Mouse (Mus musculus): ENCODE data around the gene Mpp6.
A peak's percentile ranks its signal among the peaks of the same experiment; 100 is the strongest.

Mpp6 gene

DNA sequence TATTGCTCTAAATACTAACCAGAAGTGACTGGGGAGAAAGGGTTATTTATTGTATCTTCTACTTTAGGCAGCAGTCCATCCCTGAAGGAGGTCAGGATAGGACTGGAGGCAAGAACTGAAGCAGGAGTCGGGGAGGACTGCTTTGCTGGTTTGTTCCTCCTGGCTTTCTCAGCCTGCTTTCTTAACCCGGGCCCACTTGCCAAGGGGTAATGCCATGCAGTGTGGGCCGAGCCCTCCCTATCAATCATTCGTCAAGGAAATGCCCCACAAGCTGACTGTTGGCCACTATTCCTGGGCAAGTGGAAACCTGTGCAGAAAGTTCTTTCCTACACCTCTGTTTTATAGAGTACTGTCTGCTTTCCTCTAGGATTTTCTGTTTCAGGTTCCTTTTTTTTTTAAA, 39.3 kb downstream of the Mpp6 start:
- DNase-seq (ENCODE audit: low read depth, low spot score): no peak

- no peak for DNase-seq (ENCODE audit: low read depth, low spot score)
Measured at GRCm38 (mm10) chr6:50159842-50160241, 49.8 kb downstream of the Mpp6 start.

- DNase-seq (ENCODE audit: low read depth, low spot score): no peak
Measured at GRCm38 (mm10) chr6:50163013-50163412, 53.0 kb downstream of the Mpp6 start.

GRCm38 (mm10) chr6:50168821-50169220, 58.8 kb downstream of the Mpp6 start:
- DNase-seq (ENCODE audit: low read depth, low spot score): peak; percentile 84

- no peak for DNase-seq (ENCODE audit: low read depth, low spot score)
Measured at GRCm38 (mm10) chr6:50169771-50170170, 59.7 kb downstream of the Mpp6 start.

GRCm38 (mm10) chr6:50175736-50176135, 65.7 kb downstream of the Mpp6 start:
- DNase-seq (ENCODE audit: low read depth, low spot score): no peak

DNA sequence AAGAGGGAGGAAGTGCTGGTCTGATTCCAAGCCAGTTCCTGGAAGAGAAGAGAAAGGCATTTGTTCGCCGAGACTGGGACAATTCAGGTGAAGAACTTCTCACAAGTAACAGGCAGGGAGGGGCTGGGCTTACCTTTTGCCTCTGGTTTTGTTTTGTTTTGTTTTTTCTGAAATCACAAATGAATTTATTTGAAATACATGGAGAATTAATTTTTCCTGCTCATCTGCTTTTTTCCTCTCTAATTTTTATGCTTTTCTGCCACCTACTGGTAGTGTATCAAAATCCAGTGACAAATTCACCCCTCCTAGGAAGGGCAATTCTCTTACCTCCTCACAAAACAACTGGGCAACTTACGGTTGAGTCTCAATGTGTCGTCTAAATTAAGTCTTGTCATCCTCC, 70.1 kb downstream of the Mpp6 start:
- no peak for DNase-seq (ENCODE audit: low read depth, low spot score)

GRCm38 (mm10) chr6:50187955-50188354, 77.9 kb downstream of the Mpp6 start:
- no peak for DNase-seq (ENCODE audit: low read depth, low spot score)

- no peak for DNase-seq (ENCODE audit: low read depth, low spot score)
Measured at GRCm38 (mm10) chr6:50189376-50189775, 79.3 kb downstream of the Mpp6 start.

GRCm38 (mm10) chr6:50191605-50192004, 81.6 kb downstream of the Mpp6 start:
- no peak for DNase-seq (ENCODE audit: low read depth, low spot score)

DNA sequence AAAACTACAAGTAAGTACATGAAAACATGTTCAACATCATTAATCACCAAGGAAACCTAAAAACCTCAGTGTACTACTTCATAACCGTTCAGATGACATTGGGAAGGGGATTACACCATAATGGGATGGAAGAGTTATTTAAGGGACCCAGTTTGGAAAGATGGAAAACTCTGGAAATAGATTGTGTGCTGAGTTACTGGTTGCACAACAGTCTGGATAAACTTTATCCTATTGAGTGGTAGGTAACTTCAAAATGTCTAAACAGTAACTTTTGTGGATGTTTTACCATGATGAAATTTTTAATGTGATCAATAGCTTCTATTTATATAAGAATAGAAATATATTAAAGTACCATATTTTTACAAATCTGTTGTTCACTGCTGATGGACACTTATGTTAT, 82.1 kb downstream of the Mpp6 start:
- DNase-seq (ENCODE audit: low read depth, low spot score): no peak

DNA sequence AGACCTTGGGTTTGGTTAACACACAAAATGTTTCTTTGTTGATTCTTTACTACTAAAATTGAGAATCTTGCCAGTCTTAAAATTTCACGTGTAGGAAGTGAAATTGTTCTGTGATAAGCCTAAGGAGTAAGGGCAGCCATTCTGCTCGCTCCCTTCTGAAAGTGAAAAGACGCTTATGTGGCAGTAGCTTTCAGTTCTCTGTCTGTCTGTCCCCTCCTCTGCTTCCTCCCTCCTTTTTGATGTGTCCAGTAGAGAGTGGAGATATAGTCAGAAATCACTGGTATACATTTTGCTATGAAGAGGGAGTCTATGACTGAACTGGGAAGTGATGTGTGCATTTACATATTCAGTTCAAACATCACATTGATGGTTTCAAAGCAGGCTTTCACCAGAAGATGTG, 82.8 kb downstream of the Mpp6 start:
- no peak for DNase-seq (ENCODE audit: low read depth, low spot score)

DNA sequence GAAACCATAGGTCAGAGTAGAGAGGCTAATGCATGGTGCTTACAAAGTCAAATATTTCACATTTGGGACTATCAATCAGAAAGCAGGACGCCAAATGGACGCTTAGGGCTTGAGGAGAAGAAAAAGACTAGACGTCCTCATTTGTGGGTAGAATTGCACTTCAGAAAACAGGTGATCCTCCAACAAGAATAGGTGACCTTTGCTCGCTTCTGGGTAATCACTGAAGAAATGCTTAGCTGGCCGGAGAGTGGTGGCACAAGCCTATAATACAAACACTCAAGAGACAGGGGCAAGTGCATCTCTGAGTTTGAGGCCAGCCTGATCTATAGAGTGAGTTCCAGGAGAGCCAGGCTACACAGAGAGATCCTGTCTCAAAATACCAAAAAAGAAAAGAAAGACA, 83.8 kb downstream of the Mpp6 start:
- DNase-seq (ENCODE audit: low read depth, low spot score): no peak

GRCm38 (mm10) chr6:50204356-50204755, 94.3 kb downstream of the Mpp6 start:
- DNase-seq (ENCODE audit: low read depth, low spot score): no peak

- no peak for DNase-seq (ENCODE audit: low read depth, low spot score)
Measured at GRCm38 (mm10) chr6:50205093-50205492, 95.1 kb downstream of the Mpp6 start.

- no peak for DNase-seq (ENCODE audit: low read depth, low spot score)
Measured at GRCm38 (mm10) chr6:50214711-50215372, 104.8 kb downstream of the Mpp6 start.

- no peak for DNase-seq (ENCODE audit: low read depth, low spot score)
Measured at GRCm38 (mm10) chr6:50215373-50215745, 105.3 kb downstream of the Mpp6 start.

DNA sequence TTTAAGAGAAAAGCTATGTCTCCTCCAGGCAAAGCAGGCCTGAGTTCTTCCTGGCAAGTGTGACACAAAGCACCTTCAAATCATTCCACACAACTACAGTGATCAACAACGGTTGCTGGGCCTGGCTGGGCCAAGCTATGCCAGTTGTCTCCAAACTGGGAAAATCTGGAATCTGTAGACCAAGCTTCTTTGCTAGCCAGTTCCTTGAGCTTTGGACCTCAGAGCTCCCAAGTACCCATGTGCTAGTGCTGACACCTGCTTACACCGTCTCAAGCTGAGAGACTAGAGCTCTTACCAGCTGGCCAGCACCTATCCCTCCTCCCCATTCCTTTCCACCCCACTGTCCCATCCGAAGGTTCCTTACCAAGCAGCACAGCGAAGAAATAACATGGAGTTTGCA, 105.9 kb downstream of the Mpp6 start:
- DNase-seq (ENCODE audit: low read depth, low spot score): no peak

- no peak for DNase-seq (ENCODE audit: low read depth, low spot score)
Measured at GRCm38 (mm10) chr6:50218628-50219027, 108.6 kb downstream of the Mpp6 start.

DNA sequence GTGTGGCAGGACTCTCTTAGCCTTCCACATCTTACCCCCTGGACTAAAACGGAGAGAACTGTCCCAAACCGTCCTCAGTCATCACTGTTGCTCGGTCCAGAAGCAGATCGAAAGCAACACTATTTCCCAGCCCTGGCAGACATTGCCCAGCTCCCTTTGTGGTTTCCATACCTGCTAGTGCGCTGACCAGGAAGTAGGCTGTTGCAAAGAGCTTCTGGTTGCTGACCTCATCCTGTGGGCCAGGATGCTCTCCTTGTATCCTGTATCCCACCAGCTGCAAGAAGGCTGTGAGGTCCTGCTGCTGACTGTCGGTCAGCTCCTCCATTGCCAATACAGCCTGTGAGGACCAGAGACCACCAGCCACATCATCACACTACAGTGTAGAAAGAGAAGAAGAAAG, 109.0 kb downstream of the Mpp6 start:
- DNase-seq (ENCODE audit: low read depth, low spot score): no peak

GRCm38 (mm10) chr6:50220863-50221262, 110.8 kb downstream of the Mpp6 start:
- DNase-seq (ENCODE audit: low read depth, low spot score): peak; percentile 48

- DNase-seq (ENCODE audit: low read depth, low spot score): no peak
Measured at GRCm38 (mm10) chr6:50222351-50222750, 112.3 kb downstream of the Mpp6 start.

DNA sequence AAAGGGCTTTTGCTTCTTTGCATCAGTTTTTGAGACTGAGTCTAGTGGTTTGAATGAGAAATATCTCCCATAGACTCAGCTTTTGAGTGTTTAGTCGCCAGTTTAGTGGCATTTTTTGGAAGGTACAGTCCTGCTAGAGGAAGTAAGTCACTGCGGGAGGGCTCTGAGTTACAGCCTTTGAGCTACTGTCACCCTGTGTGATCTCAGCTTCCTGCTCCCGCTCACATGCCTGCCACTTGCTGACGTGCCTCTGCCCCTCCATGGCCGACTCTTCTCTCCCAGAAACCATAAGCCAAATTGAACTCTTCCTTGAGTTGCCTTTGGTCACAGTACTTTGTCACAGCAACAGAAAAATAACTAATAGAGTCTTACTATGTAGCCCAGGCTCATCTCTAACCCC, 112.9 kb downstream of the Mpp6 start:
- DNase-seq (ENCODE audit: low read depth, low spot score): no peak

GRCm38 (mm10) chr6:50223606-50224005, 113.6 kb downstream of the Mpp6 start:
- no peak for DNase-seq (ENCODE audit: low read depth, low spot score)
